In the genomic region with DNA sequence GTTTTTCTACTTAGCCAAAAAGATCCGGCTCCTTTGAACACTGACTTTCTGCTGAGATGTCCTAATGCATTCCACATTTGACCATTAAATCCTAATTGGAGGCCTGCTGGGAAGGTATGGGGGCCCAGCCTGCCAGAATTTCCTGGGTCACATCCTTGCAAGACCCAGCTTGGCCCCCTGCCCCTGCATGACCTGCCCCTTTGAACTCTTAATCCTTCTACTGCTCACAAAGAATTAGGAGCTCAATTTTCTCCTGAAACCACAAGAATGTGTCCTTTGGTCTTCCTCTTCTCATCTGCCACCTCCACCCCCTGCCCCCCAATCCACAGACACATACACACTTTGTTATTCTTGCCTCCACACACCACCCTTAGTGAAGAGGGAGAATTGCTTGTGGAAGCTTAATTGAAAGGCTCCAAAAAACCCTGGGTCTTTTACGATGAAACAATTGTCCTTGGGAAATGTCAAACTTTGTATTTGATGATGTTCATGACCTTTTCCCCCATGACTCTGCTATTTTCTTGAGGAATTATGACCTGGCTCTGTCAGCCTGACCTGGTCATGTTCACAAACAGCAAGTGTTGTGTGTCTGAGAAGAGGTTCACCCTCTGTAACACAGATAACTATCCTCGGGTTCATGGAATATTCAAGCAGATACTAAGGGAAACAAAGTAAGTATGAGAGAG, we compare ENCODE assay signal across 15 mouse cellular contexts.
A peak's percentile ranks its signal among the peaks of the same experiment; 100 is the strongest.
DNase-seq lines count a peak whose midpoint lies in the region; ATAC-seq lines count a peak whose summit lies in the region.
"Had no signal": no experiment of that assay in that cellular context is flagged by ENCODE, and none has a peak within 500 bp of the region (broad histone marks: within the 10 kb centered on the region; RNA-seq: fewer than 3 reads in every experiment).

No protein-coding gene starts in this region.

- H3K27ac ChIP-seq in heart, embryonic 10.5 days = 0 out of 2 replicates have a peak overlapping the region, but pooled peaks have one; percentile 42
- no peak overlapping the region for H3K27ac ChIP-seq in heart, embryonic 11.5 days (ENCODE audit: low read depth, low read length)
- H3K27ac ChIP-seq: liver, embryonic 13.5 days; midbrain, embryonic 15.5 days had no signal

- H3K9ac ChIP-seq in heart, embryonic 11.5 days (ENCODE audit: low read depth, low read length) = no peak overlapping the region
- H3K9ac ChIP-seq: liver, embryonic 13.5 days; midbrain, embryonic 15.5 days had no signal

- H3K9me3 ChIP-seq in heart, embryonic 10.5 days = no peaks in the 10 kb centered on the region
- H3K9me3 ChIP-seq in heart, embryonic 11.5 days (replicated peaks; ENCODE audit: control insufficient read depth, low read length) = no peaks in the 10 kb centered on the region
- H3K9me3 ChIP-seq: liver, embryonic 13.5 days; midbrain, embryonic 15.5 days had no signal

- no peak for ATAC-seq in heart, embryonic 11.5 days (replicated peaks; ENCODE audit: insufficient number of reproducible peaks, low FRiP score, low TSS enrichment)
- ATAC-seq in megakaryocyte-erythroid progenitor cell, adult 5-6 weeks (replicated peaks; ENCODE audit: low FRiP score, low TSS enrichment, poor library complexity, severe bottlenecking) = no peak
- ATAC-seq: midbrain, embryonic 15.5 days had no signal

- no peak overlapping the region for H3K4me3 ChIP-seq in heart, embryonic 10.5 days
- H3K4me3 ChIP-seq in heart, embryonic 11.5 days (ENCODE audit: low read depth, low read length) = no peak overlapping the region
- H3K4me3 ChIP-seq: liver, embryonic 13.5 days; midbrain, embryonic 15.5 days had no signal

- no peaks in the 10 kb centered on the region for H3K27me3 ChIP-seq in heart, embryonic 10.5 days (ENCODE audit: insufficient read depth, poor library complexity, severe bottlenecking)
- H3K27me3 ChIP-seq in heart, embryonic 11.5 days (ENCODE audit: control insufficient read depth, insufficient read depth, low read length) = no peaks in the 10 kb centered on the region
- H3K27me3 ChIP-seq: liver, embryonic 13.5 days; midbrain, embryonic 15.5 days had no signal

- H3K4me1 ChIP-seq in heart, embryonic 10.5 days = peaks cover 5% of the 10 kb centered on the region; the same call in 1 of the 2 replicates
- H3K4me1 ChIP-seq in heart, embryonic 11.5 days (ENCODE audit: control insufficient read depth, insufficient read depth, low read length) = no peaks in the 10 kb centered on the region
- H3K4me1 ChIP-seq: liver, embryonic 13.5 days; midbrain, embryonic 15.5 days had no signal

- DNase-seq in heart, embryonic 10.5 days (ENCODE audit: low spot score) = no peak
- DNase-seq in right cerebral cortex, postnatal 10 days (ENCODE audit: low spot score in 2 of 2) = peak; percentile 17 to 22
- DNase-seq in right cerebral cortex, postnatal 4 days = no peak
- peak; percentile 92 for DNase-seq in embryo, embryonic 9.5 days (ENCODE audit: extremely low spot score)
- DNase-seq in yolk sac, embryonic 10.5 days (ENCODE audit: low spot score) = peak; percentile 55
- no peak for DNase-seq in cerebellum, adult 9-11 months
- DNase-seq: B cell, adult 2 months; cerebellum, adult 2 months; heart, postnatal 14 days; liver, embryonic 13.5 days; lung, postnatal 10 days; thymus, postnatal 25 days had no signal

- no peaks in the 10 kb centered on the region for H3K36me3 ChIP-seq in heart, embryonic 10.5 days
- no peaks in the 10 kb centered on the region for H3K36me3 ChIP-seq in heart, embryonic 11.5 days (ENCODE audit: control insufficient read depth, insufficient read depth, low read length)
- H3K36me3 ChIP-seq: liver, embryonic 13.5 days; midbrain, embryonic 15.5 days had no signal

- WGBS in heart, embryonic 10.5 days = 51% methylated on average over 3 of the region's 3 CpGs
- 43% methylated on average over 3 of the region's 3 CpGs for WGBS in heart, embryonic 11.5 days (ENCODE audit: insufficient replicate concordance)

- no peak overlapping the region for H3K4me2 ChIP-seq in heart, embryonic 11.5 days
- H3K4me2 ChIP-seq: liver, embryonic 13.5 days; midbrain, embryonic 15.5 days had no signal

Comparison
In these comparisons a context has a peak if more than half of its experiments do, and no peak if none do; other contexts are left out.
1. DNase-seq: peak in right cerebral cortex, postnatal 10 days (2 of 2), embryo, embryonic 9.5 days (single experiment) and yolk sac, embryonic 10.5 days (single experiment); none in heart, embryonic 10.5 days (single experiment), right cerebral cortex, postnatal 4 days (single experiment) and cerebellum, adult 9-11 months (single experiment).